Mouse (Mus musculus): ENCODE data around the gene Gdf9. TPM values are rescaled to one million over a fixed set of nuclear protein-coding genes. Genes with fewer than 3 reads are reported as not detected.

The Gdf9 gene
- total and polyA plus RNA-seq, 2 experiments from 2014 or later = 0.79 to 0.95 TPM

- DNase-seq (ENCODE audit: low spot score) (no peak), ATAC-seq (ENCODE audit: insufficient read depth, low read depth) (no peak)
- no peak overlapping the region for H3K4me2 ChIP-seq (ENCODE audit: low read depth, low read length)
- 72% methylated on average over 5 of the region's 5 CpGs for WGBS
- H3K27ac ChIP-seq (ENCODE audit: low read depth) = no peak overlapping the region
- no peak for TF ChIP-seq EP300 (IDR thresholded peaks at IDR 0.05; ENCODE audit: low read depth)
- TF ChIP-seq CTCF (IDR thresholded peaks at IDR 0.05; ENCODE audit: low read depth) = no peak
- H3K27me3 ChIP-seq (ENCODE audit: control insufficient read depth, insufficient read depth, low read length) = no peaks in the 10 kb centered on the region
- no peaks in the 10 kb centered on the region for H3K36me3 ChIP-seq (replicated peaks; ENCODE audit: control insufficient read depth, insufficient read depth, low read length)
- no peak overlapping the region for H3K4me3 ChIP-seq (ENCODE audit: low read depth, low read length)
- H3K9me3 ChIP-seq (replicated peaks; ENCODE audit: control insufficient read depth, low read length) = no peaks in the 10 kb centered on the region
- H3K9ac ChIP-seq (replicated peaks; ENCODE audit: low read depth, low read length) = no peak overlapping the region
- H3K4me1 ChIP-seq (ENCODE audit: control insufficient read depth, insufficient read depth) = no peaks in the 10 kb centered on the region
These were observed 22.2 kb downstream of the Gdf9 start for GRCm38 (mm10) chr11:53453031-53453430.

GRCm38 (mm10) chr11:53456474-53457371, 25.9 kb downstream of the Gdf9 start, which contains the start of the genes Gm10447 and Shroom1:
TSS of gene Gm10447 (minus strand) at chr11:53457110.
TSS of gene Shroom1 (plus strand) at chr11:53457205.
- peaks cover 5% of the 10 kb centered on the region; the same call in 1 of the 2 replicates for H3K27me3 ChIP-seq (ENCODE audit: control insufficient read depth, insufficient read depth, low read length)
- no peaks in the 10 kb centered on the region for H3K36me3 ChIP-seq (replicated peaks; ENCODE audit: control insufficient read depth, insufficient read depth, low read length)
- 3% methylated on average over 42 of the region's 42 CpGs for whole genome bisulfite sequencing
- H3K9me3 ChIP-seq (replicated peaks; ENCODE audit: control insufficient read depth, low read length) = no peaks in the 10 kb centered on the region
- TF ChIP-seq EP300 (IDR thresholded peaks at IDR 0.05; ENCODE audit: low read depth) = no peak
- peak; percentile 39 for TF ChIP-seq CTCF (IDR thresholded peaks at IDR 0.05; ENCODE audit: low read depth)
- peak within 1 kb of the TSS; percentile 92 for H3K4me2 ChIP-seq (ENCODE audit: low read depth, low read length)
- DNase-seq (ENCODE audit: low spot score) = peak; percentile 59
- H3K9ac ChIP-seq (replicated peaks; ENCODE audit: low read depth, low read length) = peak within 1 kb of the TSS; percentile 27
- H3K27ac ChIP-seq (ENCODE audit: low read depth) = no peak within 1 kb of the TSS
- no peaks in the 10 kb centered on the region for H3K4me1 ChIP-seq (ENCODE audit: control insufficient read depth, insufficient read depth)
- peak; percentile 84 for ATAC-seq (ENCODE audit: insufficient read depth, low read depth)
- H3K4me3 ChIP-seq (ENCODE audit: low read depth, low read length) = peak within 1 kb of the TSS; percentile 60

GRCm38 (mm10) chr11:53457372-53457954, 26.6 kb downstream of the Gdf9 start:
- Histone ChIP-seq H3K9me3 (replicated peaks; ENCODE audit: control insufficient read depth, low read length) (no peaks in the 10 kb centered on the region), H3K27me3 (ENCODE audit: control insufficient read depth, insufficient read depth, low read length) (peaks cover 13% of the 10 kb centered on the region), H3K4me3 (ENCODE audit: low read depth, low read length) (peak overlapping the region; percentile 60), H3K27ac (ENCODE audit: low read depth) (no peak overlapping the region), H3K4me1 (ENCODE audit: control insufficient read depth, insufficient read depth) (no peaks in the 10 kb centered on the region), H3K9ac (replicated peaks; ENCODE audit: low read depth, low read length) (peak overlapping the region; percentile 27), H3K36me3 (replicated peaks; ENCODE audit: control insufficient read depth, insufficient read depth, low read length) (no peaks in the 10 kb centered on the region), H3K4me2 (ENCODE audit: low read depth, low read length) (peak overlapping the region; percentile 92)
- no peak for DNase-seq (ENCODE audit: low spot score)
- TF ChIP-seq CTCF (IDR thresholded peaks at IDR 0.05; ENCODE audit: low read depth) (peak; percentile 9; the same call in 1 of the 2 replicates), EP300 (IDR thresholded peaks at IDR 0.05; ENCODE audit: low read depth) (no peak)
- peak; percentile 22; the same call in 1 of the 2 replicates for ATAC-seq (ENCODE audit: insufficient read depth, low read depth)
- 8% methylated on average over 28 of the region's 29 CpGs for WGBS

- TF ChIP-seq EP300 (IDR thresholded peaks at IDR 0.05; ENCODE audit: low read depth) = no peak
- TF ChIP-seq CTCF (IDR thresholded peaks at IDR 0.05; ENCODE audit: low read depth) = no peak
- WGBS = 72% methylated on average over 3 of the region's 3 CpGs
- Histone ChIP-seq H3K4me1 (ENCODE audit: control insufficient read depth, insufficient read depth) (no peaks in the 10 kb centered on the region), H3K9me3 (replicated peaks; ENCODE audit: control insufficient read depth, low read length) (no peaks in the 10 kb centered on the region), H3K4me3 (ENCODE audit: low read depth, low read length) (no peak overlapping the region), H3K27me3 (ENCODE audit: control insufficient read depth, insufficient read depth, low read length) (peaks cover 27% of the 10 kb centered on the region), H3K27ac (ENCODE audit: low read depth) (no peak overlapping the region), H3K36me3 (replicated peaks; ENCODE audit: control insufficient read depth, insufficient read depth, low read length) (no peaks in the 10 kb centered on the region), H3K9ac (replicated peaks; ENCODE audit: low read depth, low read length) (no peak overlapping the region), H3K4me2 (ENCODE audit: low read depth, low read length) (no peak overlapping the region)
- no peak for ATAC-seq (ENCODE audit: insufficient read depth, low read depth)
- DNase-seq (ENCODE audit: low spot score) = no peak
These were observed 28.2 kb downstream of the Gdf9 start for GRCm38 (mm10) chr11:53458996-53459395.

GRCm38 (mm10) chr11:53460192-53460591, 29.4 kb downstream of the Gdf9 start:
- H3K36me3 ChIP-seq (replicated peaks; ENCODE audit: control insufficient read depth, insufficient read depth, low read length) = no peaks in the 10 kb centered on the region
- 45% methylated on average over 3 of the region's 3 CpGs for WGBS
- peaks cover 39% of the 10 kb centered on the region for H3K27me3 ChIP-seq (ENCODE audit: control insufficient read depth, insufficient read depth, low read length)
- ATAC-seq (ENCODE audit: insufficient read depth, low read depth) (no peak), DNase-seq (ENCODE audit: low spot score) (no peak)
- no peak overlapping the region for H3K27ac ChIP-seq (ENCODE audit: low read depth)
- H3K4me3 ChIP-seq (ENCODE audit: low read depth, low read length) = no peak overlapping the region
- H3K4me1 ChIP-seq (ENCODE audit: control insufficient read depth, insufficient read depth) = no peaks in the 10 kb centered on the region
- H3K4me2 ChIP-seq (ENCODE audit: low read depth, low read length) = no peak overlapping the region
- no peaks in the 10 kb centered on the region for H3K9me3 ChIP-seq (replicated peaks; ENCODE audit: control insufficient read depth, low read length)
- H3K9ac ChIP-seq (replicated peaks; ENCODE audit: low read depth, low read length) = no peak overlapping the region
- TF ChIP-seq EP300 (IDR thresholded peaks at IDR 0.05; ENCODE audit: low read depth) = no peak
- no peak for TF ChIP-seq CTCF (IDR thresholded peaks at IDR 0.05; ENCODE audit: low read depth)

Data from heart, postnatal 0 days (tissue).